Mouse (Mus musculus): ENCODE measurements at regions not wholly inside any gene's neighbourhood (a gene's known extent, or its start where the extent isn't known, plus 50 kb on each side); places are given as distances from the start of the nearest gene placed in this dataset.

DNA sequence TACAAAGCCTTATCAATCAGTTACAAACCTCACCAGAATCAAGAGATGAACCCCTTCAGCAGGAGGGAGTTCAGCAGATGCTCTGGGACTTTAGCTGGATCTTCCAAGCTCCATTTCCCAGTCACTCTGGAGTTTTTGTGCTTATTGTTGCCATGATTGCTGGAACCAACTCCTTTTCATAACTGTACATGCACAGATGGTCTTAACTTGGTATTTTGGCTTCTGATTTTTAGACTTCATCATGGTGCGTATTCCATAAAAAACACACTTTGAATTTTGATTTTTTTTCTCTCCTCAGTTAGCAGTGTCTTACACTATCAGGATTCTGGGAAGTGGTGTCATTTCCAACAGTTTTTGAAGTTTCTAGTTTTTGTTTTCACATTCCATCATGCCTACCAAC, 187.8 kb downstream of the Cxcl12 start:
- Histone ChIP-seq H3K36me3 (ENCODE audit: control insufficient read depth in 1 of 2, insufficient read depth in 2 of 2, low read length in 2 of 2) (no peaks in the 10 kb centered on the region), H3K4me1 (ENCODE audit: control insufficient read depth in 1 of 2, insufficient read depth in 2 of 2, low read length in 2 of 2) (no peaks in the 10 kb centered on the region), H3K9ac (ENCODE audit: control insufficient read depth, low read depth, low read length, poor library complexity, severe bottlenecking) (no peak overlapping the region), H3K79me2 (ENCODE audit: control insufficient read depth, insufficient read depth, low read length, poor library complexity) (no peaks in the 10 kb centered on the region), H3K27me3 (ENCODE audit: control insufficient read depth in 1 of 2, insufficient read depth in 2 of 2, low read length in 2 of 2) (no peaks in the 10 kb centered on the region), H3K4me3 (ENCODE audit: control insufficient read depth in 1 of 2, insufficient read depth in 1 of 2, low read depth in 2 of 2, low read length in 2 of 2) (no peak overlapping the region), H3K9me3 (replicated peaks; ENCODE audit: insufficient read depth, low read length) (no peaks in the 10 kb centered on the region), H3K27ac (ENCODE audit: control insufficient read depth, low read depth, low read length) (no peak overlapping the region)
- no peak for DNase-seq (ENCODE audit: low read depth, low spot score)
- no peak for TF ChIP-seq ZMIZ1 (IDR thresholded peaks at IDR 0.05; ENCODE audit: low read depth, low read length)
- TF ChIP-seq EP300 (IDR thresholded peaks at IDR 0.05; ENCODE audit: low read depth in 1 of 2, low read length in 2 of 2) = no peak
- TF ChIP-seq CHD1 (IDR thresholded peaks at IDR 0.05; ENCODE audit: low read depth, low read length) = no peak
- TF ChIP-seq MEF2A (IDR thresholded peaks at IDR 0.05; ENCODE audit: extremely low read depth, insufficient replicate concordance, low read depth, low read length, poor library complexity, severe bottlenecking) = no peak
- no peak for TF ChIP-seq ETS1 (IDR thresholded peaks at IDR 0.05; ENCODE audit: low read depth, low read length)
- TF ChIP-seq MAZ (IDR thresholded peaks at IDR 0.05; ENCODE audit: low read depth, low read length) = no peak
- TF ChIP-seq ELF1 (IDR thresholded peaks at IDR 0.05; ENCODE audit: low read depth, low read length) = no peak
- no peak for TF ChIP-seq TCF12 (IDR thresholded peaks at IDR 0.05; ENCODE audit: low read depth, low read length)
- TF ChIP-seq MAFK (IDR thresholded peaks at IDR 0.05; ENCODE audit: borderline replicate concordance, low read depth, low read length) = no peak
- no peak for TF ChIP-seq UBTF (IDR thresholded peaks at IDR 0.05; ENCODE audit: borderline replicate concordance, insufficient read depth, low read depth, low read length)
- no peak for TF ChIP-seq USF2 (IDR thresholded peaks at IDR 0.05; ENCODE audit: borderline replicate concordance in 1 of 2, insufficient read depth in 1 of 2, low read depth in 1 of 2, low read length in 2 of 2)

GRCm38 (mm10) chr6:117359401-117359800, 191.1 kb downstream of the Cxcl12 start:
- Histone ChIP-seq H3K4me1 (ENCODE audit: control insufficient read depth in 1 of 2, insufficient read depth in 2 of 2, low read length in 2 of 2) (no peaks in the 10 kb centered on the region), H3K36me3 (ENCODE audit: control insufficient read depth in 1 of 2, insufficient read depth in 2 of 2, low read length in 2 of 2) (no peaks in the 10 kb centered on the region), H3K9ac (ENCODE audit: control insufficient read depth, low read depth, low read length, poor library complexity, severe bottlenecking) (no peak overlapping the region), H3K27me3 (ENCODE audit: control insufficient read depth in 1 of 2, insufficient read depth in 2 of 2, low read length in 2 of 2) (no peaks in the 10 kb centered on the region), H3K27ac (ENCODE audit: control insufficient read depth, low read depth, low read length) (no peak overlapping the region), H3K4me3 (ENCODE audit: control insufficient read depth in 1 of 2, insufficient read depth in 1 of 2, low read depth in 2 of 2, low read length in 2 of 2) (no peak overlapping the region), H3K9me3 (replicated peaks; ENCODE audit: insufficient read depth, low read length) (no peaks in the 10 kb centered on the region), H3K79me2 (ENCODE audit: control insufficient read depth, insufficient read depth, low read length, poor library complexity) (no peaks in the 10 kb centered on the region)
- TF ChIP-seq TAL1 (IDR thresholded peaks at IDR 0.05; ENCODE audit: low read length) (no peak), SMC3 (IDR thresholded peaks at IDR 0.05; ENCODE audit: low read depth, low read length) (no peak), POLR2A (IDR thresholded peaks at IDR 0.05; ENCODE audit: control insufficient read depth in 1 of 2, insufficient read depth in 1 of 2, low read depth in 1 of 2, low read length in 2 of 2, poor library complexity in 1 of 2) (no peak), CHD1 (IDR thresholded peaks at IDR 0.05; ENCODE audit: low read depth, low read length) (no peak), KAT2A (conservative IDR thresholded peaks at IDR 0.05; ENCODE audit: low read depth, low read length) (no peak), ETS1 (IDR thresholded peaks at IDR 0.05; ENCODE audit: low read depth, low read length) (no peak), MAX (IDR thresholded peaks at IDR 0.05; ENCODE audit: low read length) (no peak), TCF12 (IDR thresholded peaks at IDR 0.05; ENCODE audit: low read depth, low read length) (no peak), USF2 (IDR thresholded peaks at IDR 0.05; ENCODE audit: borderline replicate concordance in 1 of 2, insufficient read depth in 1 of 2, low read depth in 1 of 2, low read length in 2 of 2) (no peak), SIN3A (IDR thresholded peaks at IDR 0.05; ENCODE audit: low read length) (no peak), MYB (IDR thresholded peaks at IDR 0.05; ENCODE audit: low read depth, low read length) (no peak), MXI1 (IDR thresholded peaks at IDR 0.05; ENCODE audit: low read depth, low read length) (no peak), GABPA (IDR thresholded peaks at IDR 0.05; ENCODE audit: low read depth, low read length) (no peak), MEF2A (IDR thresholded peaks at IDR 0.05; ENCODE audit: extremely low read depth, insufficient replicate concordance, low read depth, low read length, poor library complexity, severe bottlenecking) (no peak), POLR2AphosphoS2 (IDR thresholded peaks at IDR 0.05; ENCODE audit: low read length) (no peak), BHLHE40 (IDR thresholded peaks at IDR 0.05; ENCODE audit: borderline replicate concordance, low read depth, low read length) (no peak), ZC3H11A (IDR thresholded peaks at IDR 0.05; ENCODE audit: low read depth, low read length) (no peak), MAZ (IDR thresholded peaks at IDR 0.05; ENCODE audit: low read depth, low read length) (no peak), JUND (IDR thresholded peaks at IDR 0.05; ENCODE audit: low read depth, low read length) (no peak)
- no peak for DNase-seq (ENCODE audit: low read depth, low spot score)
